Mouse (Mus musculus): ENCODE results near the gene Myocd.

The Myocd gene

GRCm38 (mm10) chr11:65148441-65148840 is 121.3 kb downstream of the Myocd start:
- no peak for DNase-seq (ENCODE audit: extremely low read depth, insufficient read length, low spot score)

GRCm38 (mm10) chr11:65142838-65143417 is 126.9 kb downstream of the Myocd start:
- DNase-seq (ENCODE audit: extremely low read depth, insufficient read length, low spot score), result no peak

- no peak for DNase-seq (ENCODE audit: extremely low read depth, insufficient read length, low spot score)
Measured at GRCm38 (mm10) chr11:65139030-65139429, 130.8 kb downstream of the Myocd start.

GRCm38 (mm10) chr11:65137145-65137652 is 132.6 kb downstream of the Myocd start:
- DNase-seq (ENCODE audit: extremely low read depth, insufficient read length, low spot score), result no peak

GRCm38 (mm10) chr11:65135251-65135739 is 134.5 kb downstream of the Myocd start:
- no peak for DNase-seq (ENCODE audit: extremely low read depth, insufficient read length, low spot score)

- no peak for DNase-seq (ENCODE audit: extremely low read depth, insufficient read length, low spot score)
Measured at GRCm38 (mm10) chr11:65133661-65134060, 136.1 kb downstream of the Myocd start.

- DNase-seq (ENCODE audit: extremely low read depth, insufficient read length, low spot score), result no peak
Measured at GRCm38 (mm10) chr11:65129110-65129509, 140.7 kb downstream of the Myocd start.

GRCm38 (mm10) chr11:65128666-65129065 is 141.1 kb downstream of the Myocd start:
- DNase-seq (ENCODE audit: extremely low read depth, insufficient read length, low spot score), result peak; percentile 62

GRCm38 (mm10) chr11:65126566-65126965 is 143.2 kb downstream of the Myocd start:
- no peak for DNase-seq (ENCODE audit: extremely low read depth, insufficient read length, low spot score)
